Mouse (Mus musculus) granulocyte monocyte progenitor cell, adult 5-6 weeks (primary cell): ENCODE measurements around the gene Spc24. TPM values are rescaled to one million over a fixed set of nuclear protein-coding genes. Genes with fewer than 3 reads are reported as not detected.

Experiments
- ATAC-seq: replicated peaks from 2 replicates; pipeline ENCODE4 v1.8.0; 2016; ENCODE audit warnings: mild to moderate bottlenecking, moderate TSS enrichment, inconsistent platforms; ENCODE audit not compliant: poor library complexity, severe bottlenecking
- total RNA-seq, 2 experiments: library from RNA; stranded (forward) in 1 of 2; stranded (reverse) in 1 of 2; fragments of 200-712, 200-1000 nt in 1 of 2; fragments of >200 nt in 1 of 2; fragmentation: Nextera tagmentation in 1 of 2; gene quantifications; 2 replicates each; pipeline ENCODE4 v1.2.3; 2014 to 2017

Gene Spc24
- total RNA-seq, 2 experiments from 2014 or later: 46.5 to 117 TPM

DNA sequence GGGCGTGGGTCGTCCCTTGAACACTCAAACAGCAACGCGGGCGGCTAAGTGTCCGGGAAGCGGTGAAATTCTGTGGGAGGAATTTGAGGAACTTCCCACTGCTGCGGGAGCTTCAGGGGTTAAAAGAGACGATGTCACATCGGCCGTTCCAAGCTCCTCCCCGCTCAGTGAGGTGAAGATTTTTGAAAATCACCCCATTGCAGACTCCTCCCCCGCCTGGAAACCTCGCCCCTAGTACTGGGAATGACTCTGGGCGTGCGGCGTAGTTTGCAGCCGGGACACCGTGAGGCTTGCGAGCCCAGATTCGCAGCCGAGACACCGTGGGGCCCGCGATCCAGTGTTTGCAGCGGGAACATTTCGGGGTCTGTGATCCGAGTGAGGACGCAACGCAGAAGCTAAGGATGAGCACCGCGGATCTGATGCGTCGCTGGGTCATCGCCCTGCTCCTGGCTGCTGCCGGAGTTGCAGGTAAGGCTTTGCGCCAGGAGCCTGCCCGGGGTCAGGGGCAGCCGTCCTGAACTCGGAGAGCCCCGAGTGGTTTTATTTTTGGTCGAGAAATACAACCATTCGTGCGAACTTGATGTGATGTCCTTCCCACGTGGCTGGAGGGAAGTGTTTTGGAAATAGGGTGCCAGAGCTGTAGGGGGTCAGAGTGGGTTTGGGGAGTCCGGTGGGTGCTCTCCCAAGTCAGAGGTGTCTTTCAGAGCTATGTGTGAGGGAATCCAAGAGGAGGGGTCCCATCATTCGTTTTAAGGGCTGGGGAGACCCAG is 36.5 kb downstream of the Spc24 start, which contains the start of gene Ldlr:
Gene Ldlr, plus strand, starts transcription at position 107 of the 770 bp plus-strand sequence.
- ATAC-seq: peak; percentile 63

DNA sequence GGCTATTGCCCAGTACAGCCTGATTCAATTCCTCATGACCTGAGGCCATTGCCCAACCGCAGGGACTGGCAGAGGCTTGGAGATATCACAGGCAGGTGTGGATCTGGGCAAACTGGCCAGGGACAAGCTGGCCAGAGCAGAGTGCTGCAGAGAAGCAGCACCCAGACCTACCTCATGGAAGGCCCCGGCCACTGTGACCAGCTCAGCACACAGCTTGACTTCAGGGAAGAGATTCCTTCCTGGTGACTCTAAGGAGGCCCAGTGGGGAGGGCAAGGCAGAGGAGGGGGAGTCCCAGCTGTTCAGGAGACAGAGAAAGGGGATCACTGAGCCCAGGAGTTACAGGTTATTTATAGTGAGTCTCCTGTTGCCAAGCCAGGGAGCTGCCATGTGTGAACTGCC is 39.1 kb downstream of the Spc24 start:
- ATAC-seq: no peak

DNA sequence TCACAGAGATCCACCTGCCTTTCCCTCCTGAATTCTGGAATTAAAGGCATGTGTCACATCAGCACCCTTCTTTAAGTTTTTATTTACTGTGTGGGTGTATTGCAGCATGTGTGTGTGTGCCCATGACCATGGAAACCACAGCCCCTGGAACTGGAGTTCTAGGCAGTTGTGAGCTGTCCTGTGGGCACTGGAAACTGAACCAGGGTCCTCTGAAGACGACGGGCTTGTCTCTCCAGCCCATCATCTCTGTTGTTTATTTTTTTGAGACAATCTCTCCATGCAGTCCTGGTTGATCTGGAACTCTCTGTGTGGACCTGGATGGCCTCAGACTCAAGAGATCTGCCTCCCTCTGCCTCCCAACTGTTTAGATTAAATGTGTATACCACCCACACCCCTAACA is 43.1 kb downstream of the Spc24 start:
- no peak for ATAC-seq

DNA sequence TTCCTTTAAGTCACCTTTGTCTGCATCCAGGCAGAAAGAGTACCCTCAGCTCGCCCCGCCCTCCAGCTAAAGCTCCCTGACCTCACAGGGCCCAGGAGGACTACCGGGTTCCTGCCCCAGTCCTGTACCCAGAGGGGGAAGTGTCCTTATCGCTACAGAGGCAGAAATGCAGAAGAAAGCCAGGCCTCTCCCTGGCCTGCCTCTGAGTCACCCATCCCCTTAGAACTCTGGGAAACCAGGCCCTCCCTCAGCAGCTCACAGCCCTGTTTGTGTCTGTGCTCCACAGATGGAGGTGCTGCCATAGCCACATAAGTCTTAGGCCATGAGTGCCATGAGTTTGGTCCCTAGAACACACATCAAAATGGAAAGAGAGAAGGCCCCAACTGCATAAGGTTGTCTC is 44.8 kb downstream of the Spc24 start:
- peak; percentile 96 for ATAC-seq

DNA sequence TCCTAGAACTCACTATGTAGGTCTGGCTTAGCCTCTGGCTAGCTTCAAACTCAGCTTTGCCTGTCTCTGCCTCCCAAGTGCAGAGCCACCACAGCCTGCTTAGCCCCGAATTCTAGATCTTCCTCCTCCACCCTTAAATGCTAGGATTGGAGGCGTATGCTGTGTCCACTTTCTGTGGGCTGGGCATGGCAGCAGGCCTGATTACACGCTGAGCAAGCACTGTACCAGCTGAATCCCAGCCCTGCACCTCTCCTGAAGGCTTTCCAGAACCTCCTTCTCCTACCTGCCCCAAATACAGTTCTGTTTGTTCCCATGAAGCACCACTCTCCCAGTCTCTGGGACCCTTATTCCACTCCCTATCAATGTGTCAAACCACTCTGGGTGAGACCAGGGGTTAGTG is 50.8 kb downstream of the Spc24 start:
- ATAC-seq: no peak

DNA sequence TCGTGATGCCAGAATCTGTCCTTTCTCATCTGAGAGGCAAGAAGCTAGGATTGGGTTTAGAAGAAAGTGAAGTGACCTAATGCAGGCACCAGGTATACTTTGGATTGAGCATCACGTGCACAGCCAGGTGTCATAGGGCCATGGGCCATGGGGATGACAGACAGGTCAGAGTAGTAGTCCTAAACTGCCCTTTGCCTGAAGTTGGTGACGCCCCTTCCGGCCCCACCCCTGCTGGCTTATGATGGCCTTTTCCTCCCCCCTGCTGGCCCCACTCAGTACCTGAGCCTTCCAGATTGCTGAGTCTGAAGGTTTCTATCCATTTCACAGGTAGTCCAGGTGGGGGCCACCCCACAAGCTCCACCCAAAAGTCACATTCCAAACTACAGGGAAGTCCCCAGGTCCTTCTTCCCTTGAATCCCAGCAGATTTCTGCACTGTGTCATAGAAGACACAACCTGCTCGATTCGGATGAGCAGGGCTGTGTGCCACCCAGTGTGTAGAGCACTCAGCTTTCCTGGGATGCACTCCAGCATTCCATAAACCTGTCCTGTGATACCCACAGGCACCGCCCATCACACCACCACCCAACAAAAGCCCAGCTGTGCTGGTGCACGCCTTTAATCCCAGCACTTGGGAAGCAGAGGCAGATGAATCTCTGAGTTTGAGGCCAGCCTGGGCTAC is 53.4 kb downstream of the Spc24 start:
- ATAC-seq: no peak

DNA sequence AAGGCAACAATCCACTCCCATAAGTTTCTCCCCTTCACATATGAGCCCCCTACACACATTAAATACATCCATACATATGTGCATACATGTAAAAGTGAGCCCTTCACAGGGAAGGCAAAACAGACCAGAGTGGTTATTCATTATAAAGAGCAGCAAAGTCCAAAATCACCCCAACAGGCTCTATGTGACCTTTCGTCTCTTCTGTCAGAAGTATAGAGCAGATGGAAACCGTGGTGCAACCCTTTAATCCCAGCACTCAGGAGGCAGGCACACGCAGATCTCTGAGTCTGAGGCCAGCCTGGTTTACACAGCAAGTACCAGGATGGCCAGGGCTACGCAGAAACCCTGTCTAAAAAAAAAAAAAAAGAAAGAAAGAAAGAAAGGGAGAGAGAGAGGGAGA is 54.0 kb downstream of the Spc24 start:
- ATAC-seq: no peak

Other genes with a start within 250 kb of the Spc24 start
- 17.1 and 27.3 TPM in 2 replicates for gene AB124611, start 234.1 kb downstream of the Spc24 start, total RNA-seq (2014; fragmentation: Nextera tagmentation)
- 20.5 and 24.1 TPM in 2 replicates for gene AB124611, start 234.1 kb downstream of the Spc24 start, total RNA-seq (2017)
- 65.9 and 81.6 TPM in 2 replicates for gene Carm1, start 213.4 kb downstream of the Spc24 start, total RNA-seq (2014; fragmentation: Nextera tagmentation)
- 17.0 and 27.3 TPM in 2 replicates for gene Carm1, start 213.4 kb downstream of the Spc24 start, total RNA-seq (2017)
- gene Timm29, start 167.6 kb downstream of the Spc24 start, total RNA-seq (2014; fragmentation: Nextera tagmentation): 37.5 and 39.9 TPM in 2 replicates
- gene Timm29, start 167.6 kb downstream of the Spc24 start, total RNA-seq (2017): 51.6 and 59.1 TPM in 2 replicates
- gene Yipf2, start 167.5 kb downstream of the Spc24 start, total RNA-seq (2014; fragmentation: Nextera tagmentation): 16.2 and 19.9 TPM in 2 replicates
- 12.2 and 18.2 TPM in 2 replicates for gene Yipf2, start 167.5 kb downstream of the Spc24 start, total RNA-seq (2017)
- gene Smarca4, start 144.1 kb downstream of the Spc24 start, total RNA-seq (2014; fragmentation: Nextera tagmentation): 60.6 and 67.8 TPM in 2 replicates
- 58.6 and 60.7 TPM in 2 replicates for gene Smarca4, start 144.1 kb downstream of the Spc24 start, total RNA-seq (2017)
- 8.9 and 9.0 TPM in 2 replicates for gene Ldlr, start 36.8 kb downstream of the Spc24 start, total RNA-seq (2014; fragmentation: Nextera tagmentation)
- 13.1 and 15.5 TPM in 2 replicates for gene Ldlr, start 36.8 kb downstream of the Spc24 start, total RNA-seq (2017)
- gene Kank2, start 38.4 kb upstream of the Spc24 start, total RNA-seq (2014; fragmentation: Nextera tagmentation): 1.5 and 2.1 TPM in 2 replicates
- 0.78 and 1.6 TPM in 2 replicates for gene Kank2, start 38.4 kb upstream of the Spc24 start, total RNA-seq (2017)
- 1.5 and 3.0 TPM in 2 replicates for gene Angptl8, start 75.2 kb upstream of the Spc24 start, total RNA-seq (2014; fragmentation: Nextera tagmentation)
- 1.4 TPM in 1 of 2 replicates, not detected in the other for gene Angptl8, start 75.2 kb upstream of the Spc24 start, total RNA-seq (2017)
- 4.2 TPM in 2 replicates for gene Dock6, start 92.3 kb upstream of the Spc24 start, total RNA-seq (2014; fragmentation: Nextera tagmentation)
- 0.52 and 5.6 TPM in 2 replicates for gene Dock6, start 92.3 kb upstream of the Spc24 start, total RNA-seq (2017)
- 22.5 and 33.1 TPM in 2 replicates for gene Rab3d, start 157.9 kb upstream of the Spc24 start, total RNA-seq (2014; fragmentation: Nextera tagmentation)
- 44.0 and 51.7 TPM in 2 replicates for gene Rab3d, start 157.9 kb upstream of the Spc24 start, total RNA-seq (2017)
- gene Ccdc159, start 167.2 kb upstream of the Spc24 start, total RNA-seq (2014; fragmentation: Nextera tagmentation): not detected in 2 replicates
- gene Ccdc159, start 167.2 kb upstream of the Spc24 start, total RNA-seq (2017): 0.69 TPM in 1 of 2 replicates, not detected in the other
- gene Tmem205, start 167.3 kb upstream of the Spc24 start, total RNA-seq (2014; fragmentation: Nextera tagmentation): 40.4 and 75.8 TPM in 2 replicates
- gene Tmem205, start 167.3 kb upstream of the Spc24 start, total RNA-seq (2017): 21.1 and 33.3 TPM in 2 replicates
- gene Plppr2, start 176.7 kb upstream of the Spc24 start, total RNA-seq (2014; fragmentation: Nextera tagmentation): 0.58 and 1.4 TPM in 2 replicates
- not detected in 2 replicates for gene Plppr2, start 176.7 kb upstream of the Spc24 start, total RNA-seq (2017)
- gene Swsap1, start 195.5 kb upstream of the Spc24 start, total RNA-seq (2014; fragmentation: Nextera tagmentation): 7.8 and 9.9 TPM in 2 replicates
- 7.6 and 8.2 TPM in 2 replicates for gene Swsap1, start 195.5 kb upstream of the Spc24 start, total RNA-seq (2017)
- 0.21 and 0.41 TPM in 2 replicates for gene Epor, start 203.2 kb upstream of the Spc24 start, total RNA-seq (2014; fragmentation: Nextera tagmentation)
- gene Epor, start 203.2 kb upstream of the Spc24 start, total RNA-seq (2017): 0.77 TPM in 1 of 2 replicates, not detected in the other
- not detected in 2 replicates for gene Rgl3, start 229.1 kb upstream of the Spc24 start, total RNA-seq (2014; fragmentation: Nextera tagmentation)
- not detected in 2 replicates for gene Rgl3, start 229.1 kb upstream of the Spc24 start, total RNA-seq (2017)
- gene Ccdc151, start 242.3 kb upstream of the Spc24 start, total RNA-seq (2014; fragmentation: Nextera tagmentation): not detected in 2 replicates
- not detected in 2 replicates for gene Ccdc151, start 242.3 kb upstream of the Spc24 start, total RNA-seq (2017)
- gene Prkcsh, start 242.5 kb upstream of the Spc24 start, total RNA-seq (2014; fragmentation: Nextera tagmentation): 61.4 and 68.4 TPM in 2 replicates
- 127 and 144 TPM in 2 replicates for gene Prkcsh, start 242.5 kb upstream of the Spc24 start, total RNA-seq (2017)